Mouse (Mus musculus): ENCODE data around the gene Plek.
"Not testable (repeated sequence)": the region's sequence is repeated elsewhere in the genome, so short reads cannot be mapped to it uniquely, and the experiment has no call there.

The Plek gene

GRCm38 (mm10) chr11:17051545-17052475 is at the start of gene Plek, which contains the start of gene Cnrip1:
Gene Plek, minus strand, starts transcription at chr11:17052381.
Gene Cnrip1, plus strand, starts transcription at chr11:17051586.
- DNase-seq (ENCODE audit: low read depth): no peak

DNA sequence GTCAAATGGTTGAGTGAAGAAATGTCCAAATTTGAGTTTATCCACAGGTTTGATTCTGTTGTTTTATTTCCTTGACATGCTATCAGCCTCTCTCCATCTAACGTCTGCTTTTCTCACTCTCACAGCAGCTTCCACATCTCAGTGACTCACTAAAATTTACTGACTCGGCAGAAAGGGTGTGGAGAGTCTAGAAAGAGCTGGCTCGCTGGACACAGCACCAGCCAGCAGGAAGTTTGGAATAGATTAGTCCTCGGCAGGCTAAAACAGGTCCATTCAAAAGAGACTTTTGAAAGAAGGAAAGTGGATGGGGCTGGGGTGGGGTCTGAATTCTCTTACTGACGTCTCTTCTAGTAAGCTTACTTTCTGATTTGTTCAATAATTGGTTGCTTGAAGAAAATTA is 33.9 kb upstream of the Plek start:
- peak; percentile 43 for DNase-seq (ENCODE audit: low read depth)

DNA sequence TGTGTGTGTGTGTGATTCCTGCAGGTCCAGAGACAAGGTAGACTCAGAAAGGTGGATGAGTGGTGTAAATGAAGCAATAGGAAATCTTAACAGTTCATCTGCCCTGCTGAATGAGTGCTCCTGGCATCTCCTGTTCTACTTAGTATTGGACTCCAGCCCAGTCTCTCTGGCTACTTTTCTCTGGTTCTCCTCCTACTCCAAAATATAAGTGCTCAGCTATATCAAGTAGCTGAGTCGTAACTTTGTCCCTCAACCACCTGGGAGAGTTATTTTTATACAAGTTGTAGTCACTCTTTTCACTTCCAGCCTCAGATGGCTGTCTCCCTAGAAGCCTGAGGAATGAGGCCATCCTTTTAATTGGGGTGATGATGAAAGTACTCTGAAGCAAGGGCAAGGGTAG is 31.7 kb upstream of the Plek start:
- peak; percentile 54 for DNase-seq (ENCODE audit: low read depth)

- peak; percentile 85 for DNase-seq (ENCODE audit: low read depth)
Observed at GRCm38 (mm10) chr11:17083455-17083854, 31.3 kb upstream of the Plek start.

DNA sequence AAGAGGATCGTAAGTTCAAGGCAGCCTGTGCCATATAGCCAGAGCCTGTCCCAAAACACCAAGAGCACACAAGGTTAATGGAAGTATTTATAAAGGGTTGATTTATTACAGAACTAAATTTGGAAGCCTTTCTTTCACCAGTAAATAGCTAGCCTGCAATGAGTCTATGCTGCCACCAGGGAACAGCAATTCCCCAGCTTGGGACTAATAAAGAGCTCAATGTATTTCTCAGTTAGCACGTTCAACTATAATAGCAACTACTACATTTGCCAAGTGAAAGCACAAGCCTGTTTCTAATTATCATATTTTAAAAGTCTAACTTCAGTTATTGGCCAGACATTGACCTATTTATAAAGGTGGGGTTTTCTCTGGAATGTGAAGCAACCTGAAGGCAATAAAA is 30.8 kb upstream of the Plek start:
- DNase-seq (ENCODE audit: low read depth): peak; percentile 77

GRCm38 (mm10) chr11:17082086-17082485 is 29.9 kb upstream of the Plek start:
- no peak for DNase-seq (ENCODE audit: low read depth)

GRCm38 (mm10) chr11:17075656-17076055 is 23.5 kb upstream of the Plek start:
- DNase-seq (ENCODE audit: low read depth): no peak

DNA sequence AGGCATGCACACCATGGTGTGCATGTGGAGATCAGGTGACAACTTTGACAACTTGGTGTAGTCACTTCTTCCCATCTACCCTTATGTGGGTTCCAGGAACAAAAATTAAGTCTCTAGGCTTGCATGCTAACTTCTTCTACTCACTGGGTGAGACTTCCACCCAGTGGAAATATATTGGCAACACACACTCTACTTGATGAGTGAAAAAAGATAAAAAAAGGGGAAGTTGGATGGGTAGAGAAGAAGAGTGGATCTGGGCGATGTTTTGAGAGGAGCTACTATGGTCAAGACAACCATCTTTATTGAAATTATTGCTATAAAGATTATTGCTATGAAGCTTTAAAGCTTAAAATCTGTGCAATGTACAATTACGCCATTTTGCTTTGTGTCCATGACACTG is 17.2 kb upstream of the Plek start:
- not testable (repeated sequence) for DNase-seq (ENCODE audit: low read depth)

GRCm38 (mm10) chr11:17052476-17053049 is 382 bp upstream of the Plek start:
- no peak for DNase-seq (ENCODE audit: low read depth)

GRCm38 (mm10) chr11:17045806-17046205 is 6.4 kb downstream of the Plek start:
- DNase-seq (ENCODE audit: low read depth): no peak

DNA sequence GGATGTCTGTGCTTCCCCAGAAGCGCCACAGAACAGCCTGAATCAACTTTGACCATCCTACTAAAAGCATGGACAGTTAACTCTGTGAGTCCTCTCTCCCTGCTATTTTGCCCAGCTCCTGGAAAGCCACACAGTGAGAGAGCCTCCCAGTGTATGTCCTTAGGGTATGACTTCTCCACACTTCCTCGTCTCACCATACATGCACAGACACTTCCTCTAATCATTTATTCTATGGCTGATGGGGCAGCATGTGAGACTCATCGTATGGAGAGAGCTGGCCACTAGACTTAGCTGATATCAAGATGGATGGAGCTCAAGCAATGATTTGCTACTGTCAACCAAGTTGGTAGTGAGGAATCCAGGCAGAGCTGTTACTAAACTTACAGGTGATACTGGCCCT is 28.2 kb downstream of the Plek start:
- no peak for DNase-seq (ENCODE audit: low read depth)

DNA sequence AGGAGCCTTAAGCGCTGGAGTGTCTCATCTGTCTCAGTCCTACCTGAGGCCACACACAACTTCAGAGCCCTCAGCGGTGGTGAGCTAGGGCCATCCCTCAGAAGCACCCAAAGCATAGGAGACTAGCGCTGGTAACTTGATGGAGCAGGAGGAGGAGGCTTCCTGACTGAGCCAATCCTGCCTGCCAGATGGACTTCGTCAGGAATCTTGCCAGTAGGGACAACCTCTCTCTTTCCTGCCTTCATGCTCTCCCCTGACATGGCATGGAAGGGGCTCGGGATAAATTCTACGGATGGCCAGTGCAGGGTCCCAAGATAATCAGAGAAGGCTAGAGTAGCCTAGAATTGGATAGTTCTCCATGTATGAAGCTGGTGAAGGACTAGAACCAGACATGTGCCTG is 29.0 kb downstream of the Plek start:
- DNase-seq (ENCODE audit: low read depth): no peak

DNA sequence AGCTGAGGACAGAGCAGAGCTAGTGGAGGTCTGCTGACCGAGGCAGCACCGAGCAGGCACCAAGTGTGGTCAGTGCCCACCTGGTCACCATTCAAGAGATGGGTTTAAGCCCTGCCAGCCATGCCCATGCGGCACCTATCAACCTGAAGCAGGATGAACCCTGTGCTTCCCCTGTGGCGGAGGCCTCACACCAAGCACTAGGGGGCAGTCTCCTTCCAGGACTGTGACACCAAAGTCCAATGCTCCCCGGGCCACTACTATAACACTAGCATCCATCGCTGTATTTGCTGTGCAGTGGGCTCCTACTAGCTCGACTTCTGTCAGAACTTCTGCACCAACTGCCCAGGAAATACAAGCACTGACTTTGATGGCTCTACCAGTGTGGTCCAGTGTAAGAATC is 32.9 kb downstream of the Plek start:
- DNase-seq (ENCODE audit: low read depth): no peak

DNA sequence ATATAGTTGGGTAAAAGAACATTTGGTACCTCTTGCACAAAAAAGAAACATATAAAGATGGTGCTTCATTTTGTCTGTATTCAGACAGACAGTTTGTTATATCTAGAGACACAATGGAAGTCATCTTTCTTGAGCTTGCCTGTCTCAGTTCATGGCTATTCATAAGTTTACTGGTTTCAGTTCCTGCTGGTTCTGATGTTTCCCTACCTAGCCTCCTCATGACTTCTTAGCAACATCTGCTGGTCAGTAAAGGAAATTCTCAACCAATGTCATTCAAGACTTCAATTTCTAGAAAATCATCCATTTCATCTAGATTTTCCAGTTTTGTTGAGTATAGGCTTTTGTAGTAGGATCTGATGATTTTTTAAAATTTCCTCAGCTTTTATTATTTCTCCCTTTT is 39.2 kb downstream of the Plek start:
- DNase-seq (ENCODE audit: low read depth): no peak

DNA sequence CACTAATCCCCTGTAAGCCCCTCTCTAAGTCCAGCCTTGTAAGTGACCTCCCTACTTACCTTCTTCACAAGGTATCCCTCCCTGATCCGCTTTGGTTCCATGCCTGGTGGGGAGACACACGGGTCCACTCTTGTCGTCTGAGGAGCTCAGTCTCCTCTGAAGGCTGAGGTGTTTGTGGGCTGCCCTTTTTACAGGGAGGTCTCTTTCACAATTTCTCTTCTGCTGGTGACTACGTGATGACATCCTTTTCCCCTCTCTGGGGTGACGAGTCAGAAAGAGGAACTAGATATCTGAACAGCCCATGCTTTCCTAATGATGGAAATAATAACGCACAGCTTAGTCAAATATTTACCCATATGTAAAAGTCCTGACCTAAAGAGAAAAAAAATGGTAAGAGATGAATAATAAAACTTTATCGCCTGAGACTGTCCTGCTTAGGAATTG is 43.7 kb downstream of the Plek start:
- DNase-seq (ENCODE audit: low read depth): no peak

DNA sequence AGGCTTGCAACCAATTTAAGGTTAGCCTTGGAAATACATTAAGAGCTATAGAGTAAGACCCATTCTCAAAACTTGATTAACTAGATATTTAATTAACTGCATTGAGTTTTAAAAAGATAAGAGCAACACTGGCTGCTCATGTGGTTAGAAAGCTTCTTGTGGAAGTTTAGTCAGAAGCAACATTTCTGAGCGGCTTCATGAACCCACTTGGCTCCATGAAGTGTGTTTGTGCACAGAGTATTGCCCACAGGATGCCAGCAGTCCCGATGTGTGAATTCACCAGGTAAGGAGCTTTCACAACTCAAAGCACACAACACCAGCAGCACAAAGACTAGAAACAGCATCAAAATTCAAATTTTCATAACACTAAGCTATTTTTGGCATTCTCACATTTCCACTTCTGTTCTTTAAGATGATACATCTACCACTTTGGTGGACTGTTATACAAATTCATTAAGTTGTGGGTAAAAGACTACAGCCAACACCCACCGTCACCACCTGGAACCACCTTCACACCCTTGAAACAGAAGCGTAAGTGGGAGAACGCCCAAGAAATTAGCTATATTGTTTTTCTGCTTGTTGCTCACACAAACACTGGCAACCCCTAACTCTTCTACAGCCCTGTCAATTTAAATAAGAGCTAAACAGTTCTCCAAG is 44.5 kb downstream of the Plek start:
- no peak for DNase-seq (ENCODE audit: low read depth)

DNA sequence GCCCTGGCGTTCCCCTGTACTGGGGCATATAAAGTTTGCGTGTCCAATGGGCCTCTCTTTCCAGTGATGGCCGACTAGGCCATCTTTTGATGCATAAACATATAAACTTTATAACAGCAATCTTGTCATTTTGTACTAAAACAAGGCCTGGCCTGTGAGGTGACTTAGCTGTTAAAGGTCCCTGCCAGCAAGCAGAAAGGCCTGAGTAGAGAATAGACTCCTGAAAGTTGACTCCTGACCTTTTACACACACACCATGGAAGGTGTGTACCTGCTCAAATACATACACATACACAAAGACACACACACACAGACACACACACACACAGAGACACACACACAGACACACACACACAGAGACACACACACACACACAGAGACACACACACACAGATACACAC is 45.7 kb downstream of the Plek start:
- not testable (repeated sequence) for DNase-seq (ENCODE audit: low read depth)

GRCm38 (mm10) chr11:17004899-17005846 is 47.0 kb downstream of the Plek start:
- no peak for DNase-seq (ENCODE audit: low read depth)

GRCm38 (mm10) chr11:17003757-17004156 is 48.4 kb downstream of the Plek start:
- no peak for DNase-seq (ENCODE audit: low read depth)

DNA sequence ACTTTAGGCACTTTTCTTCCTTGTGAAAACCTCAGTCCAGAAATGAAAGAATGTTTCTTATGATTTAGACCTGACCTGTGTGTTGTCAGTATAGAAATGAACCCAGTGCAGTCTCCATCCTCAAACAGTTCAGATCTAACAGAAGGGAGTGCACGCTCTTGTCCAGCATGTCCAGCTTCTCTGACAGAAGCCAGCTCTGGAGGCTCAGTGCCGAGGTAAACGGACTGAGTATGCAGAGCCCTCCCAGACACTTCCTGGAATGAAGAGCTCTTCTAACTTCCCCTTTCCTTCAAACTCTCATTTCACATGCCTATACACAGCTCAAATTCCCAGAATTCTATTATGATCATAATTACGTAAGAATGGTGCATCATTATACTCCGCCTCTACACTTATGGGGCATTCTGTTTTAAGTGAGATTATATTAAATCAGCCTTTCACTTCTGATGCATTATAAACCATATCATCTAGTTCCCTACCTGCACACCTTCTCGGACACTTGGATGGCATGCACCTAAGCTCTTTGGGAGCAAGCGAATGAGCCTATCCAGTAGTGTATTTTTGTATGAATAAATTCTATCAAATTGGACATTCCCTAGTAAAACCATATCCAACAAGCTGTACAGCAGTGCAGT is 49.3 kb downstream of the Plek start:
- DNase-seq (ENCODE audit: low read depth): no peak
